Mouse (Mus musculus) testis, adult 2 months (tissue): Measurements from ENCODE around the gene Fam174b. TPM values are rescaled to one million over a fixed set of nuclear protein-coding genes. Genes with fewer than 3 reads are reported as not detected.
A peak's percentile ranks its signal among the peaks of the same experiment; 100 is the strongest.

Experiments used
- H3K27ac ChIP-seq: fragments of 200-500 bp; 2 replicates; pipeline ENCODE4 v1.5.1; 2012; ENCODE audit warnings: low read depth, low read length; ENCODE audit not compliant: control insufficient read depth, insufficient read depth
- H3K27me3 ChIP-seq: fragments of 200-500 bp; 2 replicates; pipeline ENCODE4 v1.6.1; 2012; ENCODE audit warnings: mild to moderate bottlenecking, low read length, moderate library complexity; ENCODE audit not compliant: control insufficient read depth, insufficient read depth
- H3K36me3 ChIP-seq: fragments of 200-500 bp; 2 replicates; pipeline ENCODE4 v1.6.1; 2012; ENCODE audit warnings: mild to moderate bottlenecking, low read length; ENCODE audit not compliant: control insufficient read depth, insufficient read depth
- H3K4me1 ChIP-seq: fragments of 200-500 bp; 2 replicates; pipeline ENCODE4 v1.6.1; 2012; ENCODE audit warnings: low read length; ENCODE audit not compliant: control insufficient read depth, insufficient read depth
- H3K4me3 ChIP-seq: fragments of 200-500 bp; 2 replicates; pipeline ENCODE4 v1.5.1; 2012; ENCODE audit warnings: low read depth, mild to moderate bottlenecking, low read length, moderate library complexity, mixed read lengths; ENCODE audit not compliant: control insufficient read depth
- CTCF ChIP-seq: fragments of 200-500 bp; IDR thresholded peaks from 2 replicates; pipeline ENCODE4 v1.5.1; 2012; ENCODE audit warnings: low read depth, mild to moderate bottlenecking, inconsistent platforms, low read length, moderate library complexity; ENCODE audit not compliant: control insufficient read depth, insufficient read depth, insufficient replicate concordance
- POLR2A ChIP-seq: fragments of 200-500 bp; IDR thresholded peaks from 2 replicates; pipeline ENCODE4 v1.6.1; 2012; ENCODE audit warnings: low read depth, mild to moderate bottlenecking, inconsistent platforms, low read length, moderate library complexity; ENCODE audit not compliant: control insufficient read depth
- polyA plus RNA-seq: library from polyadenylated mRNA; depleted of rRNA; stranded (reverse); fragments of >200 nt; gene quantifications from 2 replicates; pipeline ENCODE4 v1.2.3, GENCODE M21; 2012; rRNA removed

Fam174b gene
- polyA plus RNA-seq = 0.12 and 0.23 TPM in 2 replicates

- no peak for TF ChIP-seq POLR2A
- TF ChIP-seq CTCF = 0 out of 2 replicates have a peak, but pooled peaks have one; percentile 5
- Histone ChIP-seq H3K27ac (no peak within 1 kb of the TSS), H3K36me3 (no peaks in the 10 kb centered on the region), H3K27me3 (no peaks in the 10 kb centered on the region), H3K4me1 (peaks cover 14% of the 10 kb centered on the region), H3K4me3 (peak within 1 kb of the TSS; percentile 88)
Measured at GRCm38 (mm10) chr7:73740111-73741035, at the start of gene Fam174b. TSS of gene Fam174b (plus strand) at chr7:73740302.

GRCm38 (mm10) chr7:73697092-73697491, 43.0 kb upstream of the Fam174b start:
- TF ChIP-seq CTCF (no peak), POLR2A (no peak)
- Histone ChIP-seq H3K27ac (no peak overlapping the region), H3K4me1 (no peaks in the 10 kb centered on the region), H3K36me3 (no peaks in the 10 kb centered on the region), H3K4me3 (no peak overlapping the region), H3K27me3 (no peaks in the 10 kb centered on the region)

GRCm38 (mm10) chr7:73704305-73704704, 35.8 kb upstream of the Fam174b start:
- Histone ChIP-seq H3K27ac (no peak overlapping the region), H3K27me3 (no peaks in the 10 kb centered on the region), H3K4me3 (no peak overlapping the region), H3K4me1 (no peaks in the 10 kb centered on the region), H3K36me3 (no peaks in the 10 kb centered on the region)
- TF ChIP-seq POLR2A (no peak), CTCF (no peak)

- Histone ChIP-seq H3K4me3 (no peak overlapping the region), H3K27ac (no peak overlapping the region), H3K27me3 (no peaks in the 10 kb centered on the region), H3K36me3 (no peaks in the 10 kb centered on the region), H3K4me1 (no peaks in the 10 kb centered on the region)
- TF ChIP-seq POLR2A (no peak), CTCF (no peak)
Measured at GRCm38 (mm10) chr7:73713506-73713905, 26.6 kb upstream of the Fam174b start.

- Histone ChIP-seq H3K27me3 (no peaks in the 10 kb centered on the region), H3K36me3 (no peaks in the 10 kb centered on the region), H3K4me3 (no peak overlapping the region), H3K4me1 (no peaks in the 10 kb centered on the region), H3K27ac (no peak overlapping the region)
- TF ChIP-seq CTCF = no peak
- no peak for TF ChIP-seq POLR2A
Measured at GRCm38 (mm10) chr7:73715928-73716749, 24.0 kb upstream of the Fam174b start.

- H3K4me1 ChIP-seq = no peaks in the 10 kb centered on the region
- H3K4me3 ChIP-seq = no peak overlapping the region
- H3K27ac ChIP-seq = no peak overlapping the region
- H3K27me3 ChIP-seq = no peaks in the 10 kb centered on the region
- TF ChIP-seq POLR2A (no peak), CTCF (no peak)
- no peaks in the 10 kb centered on the region for H3K36me3 ChIP-seq
Measured at GRCm38 (mm10) chr7:73716841-73717240, 23.3 kb upstream of the Fam174b start.

GRCm38 (mm10) chr7:73718031-73718430, 22.1 kb upstream of the Fam174b start:
- no peaks in the 10 kb centered on the region for H3K4me1 ChIP-seq
- TF ChIP-seq POLR2A (no peak), CTCF (no peak)
- no peak overlapping the region for H3K4me3 ChIP-seq
- no peaks in the 10 kb centered on the region for H3K27me3 ChIP-seq
- no peaks in the 10 kb centered on the region for H3K36me3 ChIP-seq
- no peak overlapping the region for H3K27ac ChIP-seq
